Mouse (Mus musculus) testis, adult 2 months (tissue): ENCODE results near the gene 1700123L14Rik.

ENCODE experiments used
- CTCF ChIP-seq: fragments of 200-500 bp; IDR thresholded peaks from 2 replicates; pipeline ENCODE4 v1.5.1; 2012; ENCODE audit warnings: low read depth, mild to moderate bottlenecking, inconsistent platforms, low read length, moderate library complexity; ENCODE audit not compliant: control insufficient read depth, insufficient read depth, insufficient replicate concordance
- POLR2A ChIP-seq: fragments of 200-500 bp; IDR thresholded peaks from 2 replicates; pipeline ENCODE4 v1.6.1; 2012; ENCODE audit warnings: low read depth, mild to moderate bottlenecking, inconsistent platforms, low read length, moderate library complexity; ENCODE audit not compliant: control insufficient read depth

DNA sequence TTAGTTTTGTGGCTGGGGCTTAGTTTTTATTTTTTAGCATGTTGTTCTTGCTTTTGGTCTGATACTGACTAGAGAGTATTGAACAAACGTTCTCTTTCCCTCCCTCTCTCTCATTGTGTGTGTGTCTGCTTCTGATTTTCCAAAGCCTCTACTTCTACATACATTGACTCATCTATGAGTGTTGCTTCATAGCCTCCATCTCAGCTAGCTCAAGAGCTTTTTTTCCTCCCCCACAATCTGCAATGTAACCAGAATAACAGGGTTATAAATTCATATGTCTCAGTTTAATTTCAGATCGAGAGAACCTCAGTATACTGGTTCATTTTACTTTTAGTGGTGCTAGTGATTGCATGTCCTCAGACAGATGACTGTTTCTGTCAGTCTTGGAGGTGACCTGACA lies 20.5 kb upstream of the 1700123L14Rik start:
- TF ChIP-seq CTCF = no peak
- TF ChIP-seq POLR2A = no peak
